Mouse (Mus musculus) splenic B cell, adult 2 months (primary cell): ENCODE results near the gene Timmdc1.
A peak's percentile ranks its signal among the peaks of the same experiment; 100 is the strongest.

ENCODE experiments used
- DNase-seq: peaks from one replicate; pipeline ENCODE4 v3.0.0-alpha.2; 2011; ENCODE audit warnings: low read depth, low spot score
- H3K27me3 ChIP-seq: 2 replicates; pipeline ENCODE4 v1.6.1; 2012; ENCODE audit warnings: mild to moderate bottlenecking, low read length, moderate library complexity, mixed read lengths; ENCODE audit not compliant: control insufficient read depth, poor library complexity, insufficient read depth, severe bottlenecking
- H3K36me3 ChIP-seq: 2 replicates; pipeline ENCODE4 v1.6.1; 2012; ENCODE audit warnings: mild to moderate bottlenecking, low read length, moderate library complexity, mixed read lengths; ENCODE audit not compliant: control insufficient read depth, poor library complexity, insufficient read depth, severe bottlenecking

Timmdc1 gene

GRCm38 (mm10) chr16:38476312-38477240, 45.9 kb downstream of the Timmdc1 start:
- H3K27me3 ChIP-seq, result no peaks in the 10 kb centered on the region
- no peaks in the 10 kb centered on the region for H3K36me3 ChIP-seq
- DNase-seq, result peak; percentile 59

- Histone ChIP-seq H3K36me3 (no peaks in the 10 kb centered on the region), H3K27me3 (no peaks in the 10 kb centered on the region)
- no peak for DNase-seq
Observed at GRCm38 (mm10) chr16:38475681-38476311, 46.7 kb downstream of the Timmdc1 start.

GRCm38 (mm10) chr16:38474677-38475286, 47.7 kb downstream of the Timmdc1 start:
- Histone ChIP-seq H3K36me3 (no peaks in the 10 kb centered on the region), H3K27me3 (no peaks in the 10 kb centered on the region)
- no peak for DNase-seq

- Histone ChIP-seq H3K27me3 (no peaks in the 10 kb centered on the region), H3K36me3 (no peaks in the 10 kb centered on the region)
- no peak for DNase-seq
Observed at GRCm38 (mm10) chr16:38473661-38474060, 48.8 kb downstream of the Timmdc1 start.

- no peaks in the 10 kb centered on the region for H3K36me3 ChIP-seq
- DNase-seq, result no peak
- no peaks in the 10 kb centered on the region for H3K27me3 ChIP-seq
Observed at GRCm38 (mm10) chr16:38472507-38472873, 50.0 kb downstream of the Timmdc1 start.

GRCm38 (mm10) chr16:38471697-38472506, 50.6 kb downstream of the Timmdc1 start:
- no peaks in the 10 kb centered on the region for H3K27me3 ChIP-seq
- no peak for DNase-seq
- no peaks in the 10 kb centered on the region for H3K36me3 ChIP-seq

GRCm38 (mm10) chr16:38469437-38469836, 53.0 kb downstream of the Timmdc1 start:
- no peak for DNase-seq
- H3K27me3 ChIP-seq, result no peaks in the 10 kb centered on the region

GRCm38 (mm10) chr16:38468706-38469018, 53.8 kb downstream of the Timmdc1 start:
- no peak for DNase-seq
- no peaks in the 10 kb centered on the region for H3K36me3 ChIP-seq

More at GRCm38 (mm10) chr16:38469437-38469836, 53.0 kb downstream of the Timmdc1 start:
- no peaks in the 10 kb centered on the region for H3K36me3 ChIP-seq

GRCm38 (mm10) chr16:38467917-38468705, 54.4 kb downstream of the Timmdc1 start:
- Histone ChIP-seq H3K27me3 (no peaks in the 10 kb centered on the region), H3K36me3 (no peaks in the 10 kb centered on the region)
- DNase-seq, result no peak

More at GRCm38 (mm10) chr16:38468706-38469018, 53.8 kb downstream of the Timmdc1 start:
- H3K27me3 ChIP-seq, result no peaks in the 10 kb centered on the region

- no peak for DNase-seq
- no peaks in the 10 kb centered on the region for H3K36me3 ChIP-seq
- no peaks in the 10 kb centered on the region for H3K27me3 ChIP-seq
Observed at GRCm38 (mm10) chr16:38467091-38467916, 55.2 kb downstream of the Timmdc1 start.

GRCm38 (mm10) chr16:38466089-38466488, 56.4 kb downstream of the Timmdc1 start:
- Histone ChIP-seq H3K36me3 (no peaks in the 10 kb centered on the region), H3K27me3 (no peaks in the 10 kb centered on the region)
- DNase-seq, result no peak

- no peak for DNase-seq
- no peaks in the 10 kb centered on the region for H3K27me3 ChIP-seq
- H3K36me3 ChIP-seq, result no peaks in the 10 kb centered on the region
Observed at GRCm38 (mm10) chr16:38463305-38463704, 59.2 kb downstream of the Timmdc1 start.

- Histone ChIP-seq H3K36me3 (no peaks in the 10 kb centered on the region), H3K27me3 (no peaks in the 10 kb centered on the region)
- DNase-seq, result no peak
Observed at GRCm38 (mm10) chr16:38462161-38462560, 60.3 kb downstream of the Timmdc1 start.
